Mouse (Mus musculus): ENCODE results near the gene F11r. TPM values are rescaled to one million over a fixed set of nuclear protein-coding genes. Genes with fewer than 3 reads are reported as not detected.
A peak's percentile ranks its signal among the peaks of the same experiment; 100 is the strongest.

Gene F11r
- total and polyA plus RNA-seq, 2 experiments: 39.1 to 47.7 TPM

DNA sequence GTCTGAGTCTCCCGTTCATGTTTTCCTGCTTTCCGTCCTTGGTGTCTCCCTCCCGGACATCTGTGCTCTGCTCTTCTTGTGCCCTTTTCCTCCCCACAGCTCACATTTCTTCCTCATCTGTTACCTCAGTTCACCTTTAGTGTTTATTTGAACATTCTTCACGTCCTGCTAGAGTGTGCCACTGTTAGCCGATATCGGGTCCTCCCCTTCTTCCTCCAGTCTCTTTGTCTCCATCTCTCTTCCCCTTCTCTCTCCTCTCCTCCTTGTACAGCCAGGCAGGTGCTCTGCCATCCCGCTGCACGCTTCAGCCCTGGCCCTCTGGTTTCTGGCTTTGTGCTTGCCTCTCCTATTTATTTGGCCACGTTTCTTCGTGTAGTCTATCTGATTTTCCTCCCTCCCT, 10.4 kb downstream of the F11r start:
- no peak overlapping the region for H3K4me3 ChIP-seq (ENCODE audit: insufficient read depth, low read depth, low read length)
- 0 out of 2 replicates have a peak, but pooled peaks cover 1% of the 10 kb centered on the region for H3K36me3 ChIP-seq (ENCODE audit: control insufficient read depth, insufficient read depth, low read length)
- H3K4me1 ChIP-seq (ENCODE audit: control insufficient read depth, insufficient read depth, low read length): peaks cover 16% of the 10 kb centered on the region
- 0 out of 2 replicates have a peak overlapping the region, but pooled peaks have one; percentile 33 for H3K9ac ChIP-seq (ENCODE audit: low read depth, low read length)
- TF ChIP-seq CTCF (IDR thresholded peaks at IDR 0.05; ENCODE audit: low read depth, low read length) (no peak), POLR2A (IDR thresholded peaks at IDR 0.05; ENCODE audit: extremely low read depth, insufficient read depth, low read length) (no peak)
- H3K79me2 ChIP-seq (ENCODE audit: control insufficient read depth, insufficient read depth, low read length): peaks cover 52% of the 10 kb centered on the region
- DNase-seq (ENCODE audit: extremely low read depth, low read depth, low spot score): no peak
- no peaks in the 10 kb centered on the region for H3K27me3 ChIP-seq (ENCODE audit: control insufficient read depth, insufficient read depth, low read length)
- H3K27ac ChIP-seq (replicated peaks; ENCODE audit: insufficient read depth, low read depth, low read length): peak overlapping the region; percentile 25
- 11% methylated on average over 10 of the region's 10 CpGs for WGBS

DNA sequence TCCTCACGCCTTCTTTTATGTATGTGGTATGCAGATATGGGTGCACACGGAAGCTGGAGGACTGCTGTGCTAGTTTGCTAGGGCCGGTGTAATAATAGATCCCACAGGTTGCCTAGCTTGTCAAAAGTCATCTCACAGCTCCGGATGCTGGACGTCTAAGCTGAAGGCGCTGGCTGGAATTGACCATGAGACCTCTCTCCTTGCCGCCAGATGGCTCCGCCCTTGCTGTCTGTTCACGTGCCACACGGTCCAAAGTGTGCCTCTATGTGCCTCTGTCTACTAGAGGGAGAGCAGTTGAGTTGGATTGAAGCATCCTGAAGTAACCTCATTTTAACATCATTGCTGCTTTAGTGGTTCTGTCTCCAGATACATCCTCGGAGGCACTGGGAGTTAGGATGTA, 12.7 kb downstream of the F11r start:
- no peak overlapping the region for H3K4me3 ChIP-seq (ENCODE audit: insufficient read depth, low read depth, low read length)
- WGBS: 54% methylated on average over 11 of the region's 11 CpGs
- no peak overlapping the region for H3K27ac ChIP-seq (replicated peaks; ENCODE audit: insufficient read depth, low read depth, low read length)
- peaks cover 24% of the 10 kb centered on the region for H3K4me1 ChIP-seq (ENCODE audit: control insufficient read depth, insufficient read depth, low read length)
- H3K9ac ChIP-seq (ENCODE audit: low read depth, low read length): no peak overlapping the region
- peaks cover 46% of the 10 kb centered on the region for H3K79me2 ChIP-seq (ENCODE audit: control insufficient read depth, insufficient read depth, low read length)
- H3K36me3 ChIP-seq (ENCODE audit: control insufficient read depth, insufficient read depth, low read length): 0 out of 2 replicates have a peak, but pooled peaks cover 1% of the 10 kb centered on the region
- H3K27me3 ChIP-seq (ENCODE audit: control insufficient read depth, insufficient read depth, low read length): no peaks in the 10 kb centered on the region
- peak; percentile 64 for DNase-seq (ENCODE audit: extremely low read depth, low read depth, low spot score)
- TF ChIP-seq CTCF (IDR thresholded peaks at IDR 0.05; ENCODE audit: low read depth, low read length) (no peak), POLR2A (IDR thresholded peaks at IDR 0.05; ENCODE audit: extremely low read depth, insufficient read depth, low read length) (no peak)

DNA sequence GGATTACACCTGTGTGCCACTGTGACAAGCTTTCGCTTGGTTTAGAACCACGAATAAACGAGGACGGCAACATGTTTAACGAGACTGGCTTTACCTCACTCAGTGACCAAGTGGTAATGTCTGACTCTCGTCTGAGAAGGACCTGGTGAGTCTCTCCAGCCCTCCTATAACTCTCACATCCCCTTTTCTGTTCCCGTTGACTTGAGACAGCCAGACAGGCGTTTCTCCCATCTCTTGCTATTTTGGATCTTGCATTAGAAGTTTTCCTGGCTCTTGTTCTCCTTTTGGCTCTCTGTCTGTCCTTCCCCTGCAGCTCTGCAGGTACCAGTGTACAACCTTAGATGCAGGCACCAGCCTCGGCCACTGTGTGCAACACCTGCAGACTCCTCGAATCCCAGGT, 13.7 kb downstream of the F11r start:
- TF ChIP-seq POLR2A (IDR thresholded peaks at IDR 0.05; ENCODE audit: extremely low read depth, insufficient read depth, low read length): no peak
- TF ChIP-seq CTCF (IDR thresholded peaks at IDR 0.05; ENCODE audit: low read depth, low read length): no peak
- DNase-seq (ENCODE audit: extremely low read depth, low read depth, low spot score): no peak
- 0 out of 2 replicates have a peak, but pooled peaks cover 1% of the 10 kb centered on the region for H3K36me3 ChIP-seq (ENCODE audit: control insufficient read depth, insufficient read depth, low read length)
- WGBS: 84% methylated on average over 10 of the region's 10 CpGs
- H3K4me3 ChIP-seq (ENCODE audit: insufficient read depth, low read depth, low read length): no peak overlapping the region
- H3K9ac ChIP-seq (ENCODE audit: low read depth, low read length): no peak overlapping the region
- H3K27me3 ChIP-seq (ENCODE audit: control insufficient read depth, insufficient read depth, low read length): no peaks in the 10 kb centered on the region
- peaks cover 49% of the 10 kb centered on the region for H3K79me2 ChIP-seq (ENCODE audit: control insufficient read depth, insufficient read depth, low read length)
- peaks cover 26% of the 10 kb centered on the region for H3K4me1 ChIP-seq (ENCODE audit: control insufficient read depth, insufficient read depth, low read length)
- H3K27ac ChIP-seq (replicated peaks; ENCODE audit: insufficient read depth, low read depth, low read length): no peak overlapping the region

DNA sequence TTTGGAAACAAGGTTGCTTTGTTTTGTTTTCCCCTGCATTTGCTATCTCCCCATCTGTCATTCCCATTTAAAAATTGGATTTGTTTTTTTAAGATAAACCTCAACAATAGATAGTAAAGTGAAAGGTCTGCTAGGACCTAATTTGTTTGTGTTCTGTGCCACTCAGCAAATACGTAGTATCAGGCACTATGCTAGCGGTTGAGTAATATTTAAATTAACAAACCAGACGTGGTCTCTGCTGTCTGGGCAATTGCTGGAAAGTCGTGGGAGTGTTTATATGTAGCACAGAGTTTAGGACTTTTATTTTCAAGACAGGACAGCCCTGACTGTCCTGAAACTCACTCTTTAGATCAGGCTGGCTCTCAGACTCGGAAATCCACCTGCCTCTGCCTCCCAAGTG, 15.2 kb downstream of the F11r start:
- Histone ChIP-seq H3K27ac (replicated peaks; ENCODE audit: insufficient read depth, low read depth, low read length) (peak overlapping the region; percentile 92), H3K27me3 (ENCODE audit: control insufficient read depth, insufficient read depth, low read length) (no peaks in the 10 kb centered on the region), H3K9ac (ENCODE audit: low read depth, low read length) (no peak overlapping the region), H3K79me2 (ENCODE audit: control insufficient read depth, insufficient read depth, low read length) (peaks cover 49% of the 10 kb centered on the region), H3K36me3 (ENCODE audit: control insufficient read depth, insufficient read depth, low read length) (0 out of 2 replicates have a peak, but pooled peaks cover 1% of the 10 kb centered on the region), H3K4me1 (ENCODE audit: control insufficient read depth, insufficient read depth, low read length) (peaks cover 25% of the 10 kb centered on the region), H3K4me3 (ENCODE audit: insufficient read depth, low read depth, low read length) (no peak overlapping the region)
- DNase-seq (ENCODE audit: extremely low read depth, low read depth, low spot score): peak; percentile 60
- TF ChIP-seq POLR2A (IDR thresholded peaks at IDR 0.05; ENCODE audit: extremely low read depth, insufficient read depth, low read length): no peak
- no peak for TF ChIP-seq CTCF (IDR thresholded peaks at IDR 0.05; ENCODE audit: low read depth, low read length)
- 12% methylated on average over 5 of the region's 5 CpGs for WGBS

DNA sequence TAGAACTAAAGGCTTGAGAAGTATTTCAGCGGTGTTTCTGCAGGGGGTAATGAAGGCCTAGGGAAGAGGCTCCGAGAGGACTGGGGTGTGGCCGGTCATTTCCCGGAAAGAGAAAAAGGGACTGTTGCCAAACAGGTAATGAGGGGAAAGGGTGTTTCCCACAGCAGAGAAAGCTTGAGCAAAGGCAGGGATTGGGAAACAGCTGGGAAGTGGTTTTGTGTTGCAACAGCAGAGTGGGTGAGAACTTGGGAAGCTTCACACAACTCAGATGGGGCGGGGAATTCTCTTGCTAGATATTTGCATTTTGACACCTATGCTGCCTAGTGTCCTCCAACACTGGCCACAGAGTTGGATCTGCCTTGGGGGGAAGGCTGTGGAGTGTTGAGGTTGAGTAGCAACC, 15.6 kb downstream of the F11r start:
- Histone ChIP-seq H3K27ac (replicated peaks; ENCODE audit: insufficient read depth, low read depth, low read length) (peak overlapping the region; percentile 92), H3K4me1 (ENCODE audit: control insufficient read depth, insufficient read depth, low read length) (peaks cover 21% of the 10 kb centered on the region), H3K4me3 (ENCODE audit: insufficient read depth, low read depth, low read length) (no peak overlapping the region), H3K27me3 (ENCODE audit: control insufficient read depth, insufficient read depth, low read length) (no peaks in the 10 kb centered on the region), H3K79me2 (ENCODE audit: control insufficient read depth, insufficient read depth, low read length) (peaks cover 46% of the 10 kb centered on the region), H3K9ac (ENCODE audit: low read depth, low read length) (no peak overlapping the region), H3K36me3 (ENCODE audit: control insufficient read depth, insufficient read depth, low read length) (0 out of 2 replicates have a peak, but pooled peaks cover 1% of the 10 kb centered on the region)
- DNase-seq (ENCODE audit: extremely low read depth, low read depth, low spot score): peak; percentile 86
- TF ChIP-seq POLR2A (IDR thresholded peaks at IDR 0.05; ENCODE audit: extremely low read depth, insufficient read depth, low read length) (no peak), CTCF (IDR thresholded peaks at IDR 0.05; ENCODE audit: low read depth, low read length) (no peak)
- WGBS: 16% methylated on average over 5 of the region's 5 CpGs

DNA sequence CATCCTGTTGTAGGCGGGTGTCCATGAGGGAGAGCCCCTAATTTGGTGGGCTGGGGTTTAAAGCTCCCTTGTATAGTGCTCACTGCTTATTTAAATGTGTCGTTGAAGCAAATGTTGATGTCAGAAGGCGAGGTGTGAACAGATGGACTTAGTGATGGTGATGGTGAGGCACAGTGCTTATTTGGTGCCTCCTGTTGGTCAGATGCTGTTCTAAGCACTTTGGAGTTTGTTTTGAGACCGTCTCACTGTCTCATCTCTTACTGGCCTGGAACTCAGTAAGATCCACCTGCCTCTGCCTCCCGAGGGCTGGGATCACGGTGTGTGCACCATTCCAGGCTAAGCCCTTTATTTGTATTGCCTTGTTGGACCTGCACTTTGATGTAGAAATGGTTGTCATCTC, 17.6 kb downstream of the F11r start:
- 60% methylated on average over 6 of the region's 6 CpGs for WGBS
- Histone ChIP-seq H3K27ac (replicated peaks; ENCODE audit: insufficient read depth, low read depth, low read length) (no peak overlapping the region), H3K4me1 (ENCODE audit: control insufficient read depth, insufficient read depth, low read length) (peaks cover 19% of the 10 kb centered on the region), H3K4me3 (ENCODE audit: insufficient read depth, low read depth, low read length) (no peak overlapping the region), H3K9ac (ENCODE audit: low read depth, low read length) (no peak overlapping the region), H3K79me2 (ENCODE audit: control insufficient read depth, insufficient read depth, low read length) (peaks cover 45% of the 10 kb centered on the region), H3K36me3 (ENCODE audit: control insufficient read depth, insufficient read depth, low read length) (0 out of 2 replicates have a peak, but pooled peaks cover 1% of the 10 kb centered on the region), H3K27me3 (ENCODE audit: control insufficient read depth, insufficient read depth, low read length) (no peaks in the 10 kb centered on the region)
- TF ChIP-seq CTCF (IDR thresholded peaks at IDR 0.05; ENCODE audit: low read depth, low read length) (0 out of 2 replicates have a peak, but pooled peaks have one; percentile 11), POLR2A (IDR thresholded peaks at IDR 0.05; ENCODE audit: extremely low read depth, insufficient read depth, low read length) (no peak)
- DNase-seq (ENCODE audit: extremely low read depth, low read depth, low spot score): no peak

Data from liver, adult 2 months (tissue).